Mouse (Mus musculus) olfactory bulb, adult 2 months (tissue): Measurements from ENCODE around the gene Hmbs.

Experiments used
- CTCF ChIP-seq: fragments of 200-500 bp; IDR thresholded peaks from 2 replicates; pipeline ENCODE4 v1.5.1; 2012; ENCODE audit warnings: low read depth, mild to moderate bottlenecking, low read length, moderate library complexity; ENCODE audit not compliant: insufficient read depth
- POLR2A ChIP-seq: fragments of 200-500 bp; IDR thresholded peaks from 2 replicates; pipeline ENCODE4 v1.6.1; 2012; ENCODE audit warnings: mild to moderate bottlenecking, low read depth, low read length, moderate library complexity; ENCODE audit not compliant: insufficient read depth

GRCm38 (mm10) chr9:44288076-44288958 is 55.7 kb downstream of the Hmbs start, which contains the start of gene Abcg4:
- TF ChIP-seq CTCF (no peak), POLR2A (no peak)
